ENCODE assay signal across 14 mouse cellular contexts in the genomic region with DNA sequence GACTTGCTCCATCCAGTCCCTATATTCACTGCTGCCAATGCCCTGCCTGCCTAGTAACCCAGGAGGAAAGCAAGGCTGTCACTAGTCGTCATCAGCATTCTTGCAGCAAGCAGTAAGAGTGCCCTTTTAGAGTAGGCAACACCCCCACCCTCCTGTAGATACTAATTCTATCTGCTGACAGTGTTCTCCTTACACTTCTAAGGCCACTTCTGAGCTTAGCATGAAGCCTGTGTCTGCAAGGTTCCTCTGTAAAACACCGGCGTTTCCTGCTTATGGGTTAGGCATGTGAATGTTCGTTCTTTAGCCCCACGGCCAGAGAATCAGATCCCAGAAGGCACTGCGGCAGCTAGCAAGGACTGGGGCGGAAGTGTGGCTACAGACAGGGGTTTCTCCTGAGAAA. TPM values are rescaled to one million over a fixed set of nuclear protein-coding genes. Genes with fewer than 3 reads are reported as not detected.
DNase-seq lines count a peak whose midpoint lies in the region; ATAC-seq and TF ChIP-seq lines count a peak whose summit lies in the region.
"Had no signal": no experiment of that assay in that cellular context is flagged by ENCODE, and none has a peak within 500 bp of the region (broad histone marks: within the 10 kb centered on the region; RNA-seq: fewer than 3 reads in every experiment).

No protein-coding gene starts in this region.

- H3K27ac ChIP-seq in forebrain, embryonic 10.5 days = 0 out of 2 replicates have a peak overlapping the region, but pooled peaks have one; percentile 11
- H3K27ac ChIP-seq in forebrain, embryonic 11.5 days (ENCODE audit: low read depth, low read length) = no peak overlapping the region
- H3K27ac ChIP-seq in layer of hippocampus, adult 2 months = peak overlapping the region; percentile 32; the same call in 1 of the 2 replicates
- H3K27ac ChIP-seq in kidney, adult 2 months (ENCODE audit: insufficient read depth, low read depth, low read length) = no peak overlapping the region
- H3K27ac ChIP-seq: kidney, postnatal 0 days; limb, embryonic 13.5 days; neural tube, embryonic 15.5 days had no signal

- H3K4me1 ChIP-seq in forebrain, embryonic 10.5 days = peaks cover 23% of the 10 kb centered on the region
- peaks cover 12% of the 10 kb centered on the region for H3K4me1 ChIP-seq in forebrain, embryonic 11.5 days (replicated peaks; ENCODE audit: control insufficient read depth, insufficient read depth, low read length)
- no peaks in the 10 kb centered on the region for H3K4me1 ChIP-seq in kidney, adult 2 months (ENCODE audit: control insufficient read depth, insufficient read depth, low read length)
- H3K4me1 ChIP-seq: limb, embryonic 13.5 days had no signal

- no peak for TF ChIP-seq POLR2A in kidney, adult 2 months (IDR thresholded peaks at IDR 0.05; ENCODE audit: low read depth, low read length)

- no peak overlapping the region for H3K4me2 ChIP-seq in forebrain, embryonic 11.5 days (ENCODE audit: low read depth, low read length, severe bottlenecking)
- H3K4me2 ChIP-seq: limb, embryonic 13.5 days; neural tube, embryonic 15.5 days had no signal

- ATAC-seq in forebrain, embryonic 11.5 days (replicated peaks; ENCODE audit: low FRiP score) = no peak
- peak; percentile 6; the same call in 1 of the 2 replicates for ATAC-seq in megakaryocyte, adult 5-6 weeks (ENCODE audit: poor library complexity, severe bottlenecking)
- ATAC-seq: liver, postnatal 0 days had no signal

- DNase-seq in forebrain, embryonic 10.5 days (ENCODE audit: extremely low spot score, low spot score) = no peak
- no peak for DNase-seq in forebrain, embryonic 11.5 days (ENCODE audit: low spot score)
- no peak for DNase-seq in layer of hippocampus, adult 2 months (ENCODE audit: low spot score in 2 of 2)
- DNase-seq in layer of hippocampus, adult 18-20 months (ENCODE audit: low spot score in 2 of 2) = no peak
- DNase-seq in thymus, postnatal 36 days = peak; percentile 65 to 80
- no peak for DNase-seq in kidney, adult 2 months
- DNase-seq in urinary bladder, postnatal 14 days (ENCODE audit: low spot score) = no peak
- DNase-seq: cerebellum, adult 11 months; liver, postnatal 0 days; lung, postnatal 4 days had no signal

- H3K4me3 ChIP-seq in forebrain, embryonic 10.5 days = no peak overlapping the region
- H3K4me3 ChIP-seq in forebrain, embryonic 11.5 days (ENCODE audit: low read depth, low read length) = no peak overlapping the region
- H3K4me3 ChIP-seq in layer of hippocampus, adult 2 months = no peak overlapping the region
- H3K4me3 ChIP-seq in kidney, adult 2 months (ENCODE audit: insufficient read depth, low read depth, low read length) = no peak overlapping the region
- H3K4me3 ChIP-seq: limb, embryonic 13.5 days; neural tube, embryonic 15.5 days had no signal

- H3K27me3 ChIP-seq in forebrain, embryonic 10.5 days (ENCODE audit: poor library complexity, severe bottlenecking) = no peaks in the 10 kb centered on the region
- H3K27me3 ChIP-seq in forebrain, embryonic 11.5 days (ENCODE audit: control insufficient read depth, insufficient read depth, low read length) = no peaks in the 10 kb centered on the region
- H3K27me3 ChIP-seq in kidney, adult 2 months (replicated peaks; ENCODE audit: control insufficient read depth, insufficient read depth, low read length) = no peaks in the 10 kb centered on the region
- H3K27me3 ChIP-seq: limb, embryonic 13.5 days; neural tube, embryonic 15.5 days had no signal

- no peak overlapping the region for H3K9ac ChIP-seq in forebrain, embryonic 11.5 days (ENCODE audit: low read length)
- H3K9ac ChIP-seq: limb, embryonic 13.5 days; liver, postnatal 0 days; neural tube, embryonic 15.5 days had no signal

- H3K9me3 ChIP-seq in forebrain, embryonic 10.5 days = no peaks in the 10 kb centered on the region
- H3K9me3 ChIP-seq in forebrain, embryonic 11.5 days (ENCODE audit: control insufficient read depth, low read length) = no peaks in the 10 kb centered on the region
- H3K9me3 ChIP-seq: limb, embryonic 13.5 days; neural tube, embryonic 15.5 days had no signal

- TF ChIP-seq CTCF in layer of hippocampus, adult 2 months (conservative IDR thresholded peaks at IDR 0.05) = no peak
- no peak for TF ChIP-seq CTCF in kidney, adult 2 months (conservative IDR thresholded peaks at IDR 0.05; ENCODE audit: insufficient read depth, insufficient read length, low read depth, low read length)

- peaks cover 7% of the 10 kb centered on the region for H3K36me3 ChIP-seq in forebrain, embryonic 10.5 days (replicated peaks)
- peaks cover 4% of the 10 kb centered on the region; the same call in 1 of the 2 replicates for H3K36me3 ChIP-seq in forebrain, embryonic 11.5 days (ENCODE audit: control insufficient read depth, insufficient read depth, low read length)
- H3K36me3 ChIP-seq in kidney, adult 2 months (ENCODE audit: control insufficient read depth, insufficient read depth, low read length) = no peaks in the 10 kb centered on the region

- WGBS in forebrain, embryonic 10.5 days = 91% methylated on average over 7 of the region's 7 CpGs
- 90% methylated on average over 7 of the region's 7 CpGs for WGBS in forebrain, embryonic 11.5 days
- 82% methylated on average over 7 of the region's 7 CpGs for WGBS in kidney, adult 2 months

RNA-seq across cellular contexts. Expression of a gene that starts 30.2 kb away (rescaled TPM):
- polyA plus RNA-seq in forebrain, embryonic 10.5 days (2016; fragmentation: Nextera tagmentation; extraction: Ambion mirVana) = 1.0 TPM in 2 replicates
- polyA plus RNA-seq in forebrain, embryonic 11.5 days (2014; fragmentation: Nextera tagmentation; extraction: Ambion mirVana) = 1.2 and 2.0 TPM in 2 replicates
- not detected for total RNA-seq in layer of hippocampus, adult 2 months (2021)
- not detected for total RNA-seq in layer of hippocampus, adult 18-20 months (2021)
- 0.98 and 2.9 TPM in 2 replicates for total RNA-seq in megakaryocyte, adult 5-6 weeks (2015)
- 3.0 and 4.6 TPM in 2 replicates for total RNA-seq in megakaryocyte, adult 5-6 weeks (2017)
- polyA plus RNA-seq in kidney, adult 2 months (2012; rRNA removed) = 0.63 and 0.91 TPM in 2 replicates

RNA-seq across cellular contexts. Expression of a gene that starts 51.2 kb away (rescaled TPM):
- polyA plus RNA-seq in forebrain, embryonic 10.5 days (2016; fragmentation: Nextera tagmentation; extraction: Ambion mirVana) = 4.3 and 6.3 TPM in 2 replicates
- 10.0 and 10.8 TPM in 2 replicates for polyA plus RNA-seq in forebrain, embryonic 11.5 days (2014; fragmentation: Nextera tagmentation; extraction: Ambion mirVana)
- total RNA-seq in layer of hippocampus, adult 2 months (2021) = 1 to 10 TPM; 4.9 to 5.3 TPM
- total RNA-seq in layer of hippocampus, adult 18-20 months (2021) = 1 to 10 TPM; 4.6 to 5.2 TPM
- 5.3 and 7.5 TPM in 2 replicates for total RNA-seq in megakaryocyte, adult 5-6 weeks (2015)
- 4.3 and 7.4 TPM in 2 replicates for total RNA-seq in megakaryocyte, adult 5-6 weeks (2017)
- 3.7 and 5.3 TPM in 2 replicates for polyA plus RNA-seq in kidney, adult 2 months (2012; rRNA removed)

Comparison
In these comparisons a context has a peak if more than half of its experiments do, and no peak if none do; other contexts are left out.
1. H3K27ac ChIP-seq: peak in forebrain, embryonic 10.5 days (single experiment) and layer of hippocampus, adult 2 months (single experiment); none in forebrain, embryonic 11.5 days (single experiment) and kidney, adult 2 months (single experiment).
2. DNase-seq: peak in thymus, postnatal 36 days (2 of 2); none in forebrain, embryonic 10.5 days (single experiment), forebrain, embryonic 11.5 days (single experiment), layer of hippocampus, adult 2 months (0 of 2), layer of hippocampus, adult 18-20 months (0 of 2), kidney, adult 2 months (single experiment) and urinary bladder, postnatal 14 days (single experiment).